Mouse (Mus musculus): ENCODE measurements around the gene Slc9a3r2. TPM values are rescaled to one million over a fixed set of nuclear protein-coding genes. Genes with fewer than 3 reads are reported as not detected.

The Slc9a3r2 gene
- polyA plus RNA-seq, 1 experiment from 2014 or later: 43.7 TPM

- Histone ChIP-seq H3K27ac (ENCODE audit: low read length) (no peak overlapping the region), H3K36me3 (ENCODE audit: control insufficient read depth, insufficient read depth, low read length) (0 out of 2 replicates have a peak, but pooled peaks cover 4% of the 10 kb centered on the region), H3K4me2 (ENCODE audit: low read length) (peak overlapping the region; percentile 64), H3K4me3 (ENCODE audit: low read depth, low read length) (peak overlapping the region; percentile 38), H3K9me3 (replicated peaks; ENCODE audit: control insufficient read depth, low read length, poor library complexity, severe bottlenecking) (no peaks in the 10 kb centered on the region), H3K9ac (ENCODE audit: low read depth, low read length) (peak overlapping the region; percentile 50), H3K27me3 (ENCODE audit: control insufficient read depth, insufficient read depth, low read depth, low read length) (no peaks in the 10 kb centered on the region), H3K4me1 (ENCODE audit: control insufficient read depth, insufficient read depth, low read length) (peaks cover 32% of the 10 kb centered on the region)
- 21% methylated on average over 23 of the region's 23 CpGs for WGBS
- no peak for ATAC-seq
Observed at GRCm38 (mm10) chr17:24687599-24687998, 37.5 kb upstream of the Slc9a3r2 start.

GRCm38 (mm10) chr17:24687146-24687595 lies 37.0 kb upstream of the Slc9a3r2 start:
- Histone ChIP-seq H3K4me3 (ENCODE audit: low read depth, low read length) (peak overlapping the region; percentile 38), H3K4me1 (ENCODE audit: control insufficient read depth, insufficient read depth, low read length) (peaks cover 32% of the 10 kb centered on the region), H3K27ac (ENCODE audit: low read length) (no peak overlapping the region), H3K9me3 (replicated peaks; ENCODE audit: control insufficient read depth, low read length, poor library complexity, severe bottlenecking) (no peaks in the 10 kb centered on the region), H3K4me2 (ENCODE audit: low read length) (peak overlapping the region; percentile 64), H3K27me3 (ENCODE audit: control insufficient read depth, insufficient read depth, low read depth, low read length) (no peaks in the 10 kb centered on the region), H3K9ac (ENCODE audit: low read depth, low read length) (peak overlapping the region; percentile 50), H3K36me3 (ENCODE audit: control insufficient read depth, insufficient read depth, low read length) (no peaks in the 10 kb centered on the region)
- ATAC-seq: no peak
- 1% methylated on average over 24 of the region's 25 CpGs for WGBS

- no peaks in the 10 kb centered on the region for H3K9me3 ChIP-seq (replicated peaks; ENCODE audit: control insufficient read depth, low read length, poor library complexity, severe bottlenecking)
- H3K4me2 ChIP-seq (ENCODE audit: low read length): no peak overlapping the region
- no peaks in the 10 kb centered on the region for H3K36me3 ChIP-seq (ENCODE audit: control insufficient read depth, insufficient read depth, low read length)
- H3K27ac ChIP-seq (ENCODE audit: low read length): no peak overlapping the region
- H3K4me3 ChIP-seq (ENCODE audit: low read depth, low read length): no peak overlapping the region
- no peak overlapping the region for H3K9ac ChIP-seq (ENCODE audit: low read depth, low read length)
- WGBS: 34% methylated on average over 16 of the region's 16 CpGs
- ATAC-seq: no peak
- H3K4me1 ChIP-seq (ENCODE audit: control insufficient read depth, insufficient read depth, low read length): peaks cover 32% of the 10 kb centered on the region
- no peaks in the 10 kb centered on the region for H3K27me3 ChIP-seq (ENCODE audit: control insufficient read depth, insufficient read depth, low read depth, low read length)
Observed at GRCm38 (mm10) chr17:24686514-24686913, 36.4 kb upstream of the Slc9a3r2 start.

GRCm38 (mm10) chr17:24677500-24678080 lies 27.5 kb upstream of the Slc9a3r2 start:
- Histone ChIP-seq H3K36me3 (ENCODE audit: control insufficient read depth, insufficient read depth, low read length) (peaks cover 40% of the 10 kb centered on the region), H3K4me3 (ENCODE audit: low read depth, low read length) (no peak overlapping the region), H3K27ac (ENCODE audit: low read length) (no peak overlapping the region), H3K9ac (ENCODE audit: low read depth, low read length) (no peak overlapping the region), H3K27me3 (ENCODE audit: control insufficient read depth, insufficient read depth, low read depth, low read length) (no peaks in the 10 kb centered on the region), H3K9me3 (replicated peaks; ENCODE audit: control insufficient read depth, low read length, poor library complexity, severe bottlenecking) (no peaks in the 10 kb centered on the region), H3K4me1 (ENCODE audit: control insufficient read depth, insufficient read depth, low read length) (peaks cover 3% of the 10 kb centered on the region; the same call in 1 of the 2 replicates), H3K4me2 (ENCODE audit: low read length) (no peak overlapping the region)
- ATAC-seq: no peak
- WGBS: 94% methylated on average over 24 of the region's 24 CpGs

- no peaks in the 10 kb centered on the region for H3K27me3 ChIP-seq (ENCODE audit: control insufficient read depth, insufficient read depth, low read depth, low read length)
- ATAC-seq: no peak
- H3K9ac ChIP-seq (ENCODE audit: low read depth, low read length): no peak overlapping the region
- H3K4me2 ChIP-seq (ENCODE audit: low read length): no peak overlapping the region
- H3K4me1 ChIP-seq (ENCODE audit: control insufficient read depth, insufficient read depth, low read length): peaks cover 9% of the 10 kb centered on the region
- peaks cover 40% of the 10 kb centered on the region for H3K36me3 ChIP-seq (ENCODE audit: control insufficient read depth, insufficient read depth, low read length)
- H3K4me3 ChIP-seq (ENCODE audit: low read depth, low read length): no peak overlapping the region
- WGBS: 97% methylated on average over 5 of the region's 5 CpGs
- H3K27ac ChIP-seq (ENCODE audit: low read length): no peak overlapping the region
- H3K9me3 ChIP-seq (replicated peaks; ENCODE audit: control insufficient read depth, low read length, poor library complexity, severe bottlenecking): no peaks in the 10 kb centered on the region
Observed at GRCm38 (mm10) chr17:24676877-24677276, 26.8 kb upstream of the Slc9a3r2 start.

- Histone ChIP-seq H3K9me3 (replicated peaks; ENCODE audit: control insufficient read depth, low read length, poor library complexity, severe bottlenecking) (no peaks in the 10 kb centered on the region), H3K4me3 (ENCODE audit: low read depth, low read length) (no peak overlapping the region)
Observed at GRCm38 (mm10) chr17:24676187-24676586, 26.1 kb upstream of the Slc9a3r2 start.

GRCm38 (mm10) chr17:24674277-24674676 lies 24.1 kb upstream of the Slc9a3r2 start:
- Histone ChIP-seq H3K4me3 (ENCODE audit: low read depth, low read length) (no peak overlapping the region), H3K9me3 (replicated peaks; ENCODE audit: control insufficient read depth, low read length, poor library complexity, severe bottlenecking) (no peaks in the 10 kb centered on the region), H3K27me3 (ENCODE audit: control insufficient read depth, insufficient read depth, low read depth, low read length) (no peaks in the 10 kb centered on the region), H3K4me2 (ENCODE audit: low read length) (no peak overlapping the region), H3K9ac (ENCODE audit: low read depth, low read length) (no peak overlapping the region), H3K4me1 (ENCODE audit: control insufficient read depth, insufficient read depth, low read length) (peaks cover 26% of the 10 kb centered on the region), H3K27ac (ENCODE audit: low read length) (no peak overlapping the region), H3K36me3 (ENCODE audit: control insufficient read depth, insufficient read depth, low read length) (peaks cover 25% of the 10 kb centered on the region)
- ATAC-seq: no peak
- 79% methylated on average over 7 of the region's 7 CpGs for WGBS

More at GRCm38 (mm10) chr17:24676187-24676586, 26.1 kb upstream of the Slc9a3r2 start:
- Histone ChIP-seq H3K36me3 (ENCODE audit: control insufficient read depth, insufficient read depth, low read length) (peaks cover 40% of the 10 kb centered on the region), H3K4me2 (ENCODE audit: low read length) (no peak overlapping the region), H3K4me1 (ENCODE audit: control insufficient read depth, insufficient read depth, low read length) (peaks cover 16% of the 10 kb centered on the region), H3K27ac (ENCODE audit: low read length) (no peak overlapping the region), H3K27me3 (ENCODE audit: control insufficient read depth, insufficient read depth, low read depth, low read length) (no peaks in the 10 kb centered on the region), H3K9ac (ENCODE audit: low read depth, low read length) (no peak overlapping the region)
- ATAC-seq: no peak
- 49% methylated on average over 2 of the region's 2 CpGs for WGBS

GRCm38 (mm10) chr17:24672141-24672540 lies 22.0 kb upstream of the Slc9a3r2 start:
- Histone ChIP-seq H3K36me3 (ENCODE audit: control insufficient read depth, insufficient read depth, low read length) (peaks cover 8% of the 10 kb centered on the region), H3K27me3 (ENCODE audit: control insufficient read depth, insufficient read depth, low read depth, low read length) (no peaks in the 10 kb centered on the region), H3K9me3 (replicated peaks; ENCODE audit: control insufficient read depth, low read length, poor library complexity, severe bottlenecking) (no peaks in the 10 kb centered on the region), H3K9ac (ENCODE audit: low read depth, low read length) (no peak overlapping the region), H3K4me2 (ENCODE audit: low read length) (peak overlapping the region; percentile 5; the same call in 1 of the 2 replicates), H3K27ac (ENCODE audit: low read length) (no peak overlapping the region), H3K4me1 (ENCODE audit: control insufficient read depth, insufficient read depth, low read length) (peaks cover 30% of the 10 kb centered on the region), H3K4me3 (ENCODE audit: low read depth, low read length) (no peak overlapping the region)
- ATAC-seq: no peak
- WGBS: 42% methylated on average over 5 of the region's 5 CpGs

GRCm38 (mm10) chr17:24671346-24671745 lies 21.2 kb upstream of the Slc9a3r2 start:
- Histone ChIP-seq H3K4me2 (ENCODE audit: low read length) (peak overlapping the region; percentile 85), H3K9ac (ENCODE audit: low read depth, low read length) (peak overlapping the region; percentile 45; the same call in 1 of the 2 replicates), H3K4me3 (ENCODE audit: low read depth, low read length) (no peak overlapping the region), H3K9me3 (replicated peaks; ENCODE audit: control insufficient read depth, low read length, poor library complexity, severe bottlenecking) (no peaks in the 10 kb centered on the region), H3K36me3 (ENCODE audit: control insufficient read depth, insufficient read depth, low read length) (0 out of 2 replicates have a peak, but pooled peaks cover under 1% of the 10 kb centered on the region), H3K4me1 (ENCODE audit: control insufficient read depth, insufficient read depth, low read length) (peaks cover 30% of the 10 kb centered on the region), H3K27me3 (ENCODE audit: control insufficient read depth, insufficient read depth, low read depth, low read length) (no peaks in the 10 kb centered on the region), H3K27ac (ENCODE audit: low read length) (no peak overlapping the region)
- 79% methylated on average over 5 of the region's 5 CpGs for WGBS
- ATAC-seq: no peak

Data from midbrain, embryonic 16.5 days (tissue).